Mouse (Mus musculus): Measurements from ENCODE around the gene Slc35f2.
A peak's percentile ranks its signal among the peaks of the same experiment; 100 is the strongest.

- TF ChIP-seq POLR2A (IDR thresholded peaks at IDR 0.05; ENCODE audit: low read depth, low read length), result no peak
- peak; percentile 47 for TF ChIP-seq CTCF (conservative IDR thresholded peaks at IDR 0.05; ENCODE audit: insufficient read depth, insufficient read length, low read depth, low read length)
Measured at GRCm38 (mm10) chr9:53750899-53751298, 20.4 kb upstream of the Slc35f2 start.

Data from kidney, adult 2 months (tissue).